Mouse (Mus musculus): ENCODE data around the gene Hoxb4. TPM values are rescaled to one million over a fixed set of nuclear protein-coding genes. Genes with fewer than 3 reads are reported as not detected.

Gene Hoxb4
- total RNA-seq, 2 experiments from 2014 or later = 2.3 to 2.6 TPM

DNA sequence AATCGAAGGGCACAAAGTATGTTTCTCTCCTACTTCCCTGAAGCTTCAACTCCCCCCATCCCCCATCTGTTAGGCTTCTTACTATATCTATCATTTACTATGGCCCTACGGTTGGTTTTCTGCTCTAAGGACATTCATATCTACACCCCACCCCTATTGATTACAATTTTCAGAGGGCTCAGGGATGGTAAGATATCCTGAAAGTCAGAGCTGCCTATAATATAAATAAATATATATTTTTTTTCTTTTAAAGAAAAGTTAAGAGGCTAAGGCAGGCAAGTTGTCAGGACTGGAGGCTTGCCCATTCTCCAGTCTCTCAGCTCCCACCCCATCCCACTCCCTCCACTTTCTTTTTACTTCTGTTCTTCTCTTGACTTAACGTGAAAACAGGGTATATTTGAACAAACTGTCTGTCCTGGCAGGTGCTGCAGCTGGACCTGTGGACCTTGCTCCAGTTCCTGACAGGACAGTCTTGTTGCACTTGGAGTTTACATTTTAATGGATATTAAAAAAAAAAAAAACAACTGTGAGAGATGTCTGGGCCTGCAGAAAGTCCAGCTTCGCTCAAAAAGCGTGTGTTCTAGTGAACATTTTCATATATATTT is 29.0 kb downstream of the Hoxb4 start:
- no peak for ATAC-seq (replicated peaks; ENCODE audit: poor library complexity, severe bottlenecking)

DNA sequence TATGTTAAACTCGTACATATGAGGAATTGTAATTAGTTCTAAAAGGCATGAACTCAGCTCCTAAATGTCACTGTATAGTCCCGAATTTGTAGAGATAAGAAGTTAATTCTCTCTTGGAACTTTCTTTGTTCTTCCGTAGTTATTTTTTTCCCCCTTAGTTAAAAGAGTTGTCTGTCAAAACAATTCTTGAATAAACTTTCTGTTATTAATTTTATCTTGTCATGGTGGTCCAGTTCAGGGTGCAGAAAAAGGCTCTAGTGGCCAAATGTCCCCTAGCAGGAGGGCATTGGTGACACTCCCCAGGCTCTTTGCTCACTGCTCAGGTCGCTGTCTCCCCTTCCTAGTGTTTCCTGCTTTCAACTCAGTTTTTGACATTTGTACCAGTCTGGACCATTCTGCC is 29.6 kb downstream of the Hoxb4 start:
- ATAC-seq (replicated peaks; ENCODE audit: poor library complexity, severe bottlenecking) = no peak

GRCm38 (mm10) chr11:96348141-96348928 is 30.3 kb downstream of the Hoxb4 start:
- no peak for ATAC-seq (replicated peaks; ENCODE audit: poor library complexity, severe bottlenecking)

DNA sequence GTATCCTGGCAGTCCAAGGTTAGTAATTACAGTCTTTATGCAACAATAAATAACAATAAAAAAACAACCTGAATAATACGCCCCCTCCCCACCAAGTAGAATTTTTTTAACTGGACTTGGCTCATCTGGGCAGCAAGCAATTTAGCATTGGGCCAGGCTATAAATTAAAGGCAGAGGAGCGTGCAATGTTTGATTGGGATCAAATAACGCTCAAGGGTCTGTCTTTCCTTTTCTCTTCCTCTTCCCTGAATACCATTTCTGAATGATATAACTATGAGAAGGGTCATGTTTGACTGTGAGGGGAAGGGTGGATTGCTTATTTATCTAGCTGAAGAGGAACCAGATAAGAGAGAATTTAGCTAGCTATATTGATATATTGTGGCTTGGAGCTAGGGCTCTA is 30.9 kb downstream of the Hoxb4 start:
- ATAC-seq (replicated peaks; ENCODE audit: poor library complexity, severe bottlenecking) = no peak

GRCm38 (mm10) chr11:96349491-96350340 is 31.6 kb downstream of the Hoxb4 start:
- no peak for ATAC-seq (replicated peaks; ENCODE audit: poor library complexity, severe bottlenecking)

- no peak for ATAC-seq (replicated peaks; ENCODE audit: poor library complexity, severe bottlenecking)
These were observed 32.2 kb downstream of the Hoxb4 start, which contains the start of gene Hoxb2 for GRCm38 (mm10) chr11:96350341-96350624. Hoxb2 (plus strand) TSS chr11:96350525.

DNA sequence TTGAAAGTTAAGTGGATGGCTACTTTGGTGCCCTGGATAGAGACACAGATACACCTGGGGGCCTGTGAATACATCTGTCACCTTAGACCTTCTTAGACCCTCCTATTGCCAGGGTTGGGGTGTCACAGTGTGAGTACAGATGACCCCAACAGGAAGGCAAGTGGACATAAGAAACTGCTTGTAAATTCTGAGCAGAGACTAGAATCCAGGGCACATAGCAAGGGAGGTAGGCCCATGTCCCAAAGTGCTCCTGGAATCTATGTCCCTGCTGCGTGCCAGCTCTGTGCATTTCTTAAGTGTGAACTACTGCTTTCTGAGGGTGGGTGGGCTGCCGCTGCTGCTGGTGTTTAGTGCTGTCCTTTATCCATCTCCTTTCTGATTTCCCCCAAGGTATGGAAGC is 32.7 kb downstream of the Hoxb4 start:
- ATAC-seq (replicated peaks; ENCODE audit: poor library complexity, severe bottlenecking) = no peak

GRCm38 (mm10) chr11:96351312-96351711 is 33.2 kb downstream of the Hoxb4 start:
- ATAC-seq (replicated peaks; ENCODE audit: poor library complexity, severe bottlenecking) = no peak

DNA sequence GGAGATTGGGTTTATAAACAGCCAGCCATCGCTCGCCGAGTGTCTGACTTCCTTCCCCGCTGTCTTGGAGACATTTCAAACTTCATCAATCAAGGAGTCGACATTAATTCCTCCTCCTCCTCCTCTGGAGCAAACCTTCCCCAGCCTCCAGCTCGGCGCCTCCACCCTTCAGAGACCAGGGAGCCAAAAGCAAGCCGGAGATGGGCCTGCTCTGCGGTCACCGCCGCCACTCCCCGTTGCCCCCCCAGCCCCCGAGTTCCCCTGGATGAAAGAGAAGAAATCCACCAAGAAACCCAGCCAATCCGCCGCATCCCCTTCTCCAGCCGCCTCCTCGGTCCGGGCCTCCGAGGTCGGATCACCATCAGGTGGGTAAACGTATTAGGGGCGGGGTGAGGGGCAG is 33.8 kb downstream of the Hoxb4 start:
- no peak for ATAC-seq (replicated peaks; ENCODE audit: poor library complexity, severe bottlenecking)

- ATAC-seq (replicated peaks; ENCODE audit: poor library complexity, severe bottlenecking) = peak; percentile 48
These were observed 34.8 kb downstream of the Hoxb4 start for GRCm38 (mm10) chr11:96352691-96353521.

DNA sequence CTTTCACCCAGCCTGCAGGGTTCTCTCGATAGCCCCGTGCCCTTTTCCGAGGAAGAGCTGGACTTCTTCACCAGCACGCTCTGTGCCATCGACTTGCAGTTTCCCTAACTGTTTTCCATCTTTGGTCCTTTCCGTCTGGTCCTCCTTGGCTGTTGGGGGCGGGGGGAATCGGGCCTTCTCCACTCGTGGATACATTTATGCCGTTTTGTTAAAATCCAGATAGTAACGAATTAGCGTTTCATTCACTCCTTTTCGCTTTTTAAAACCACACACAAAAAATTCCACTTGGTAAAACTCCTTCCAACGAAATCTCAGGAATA is 35.4 kb downstream of the Hoxb4 start:
- no peak for ATAC-seq (replicated peaks; ENCODE audit: poor library complexity, severe bottlenecking)

- no peak for ATAC-seq (replicated peaks; ENCODE audit: poor library complexity, severe bottlenecking)
These were observed 35.9 kb downstream of the Hoxb4 start for GRCm38 (mm10) chr11:96353939-96354338.

DNA sequence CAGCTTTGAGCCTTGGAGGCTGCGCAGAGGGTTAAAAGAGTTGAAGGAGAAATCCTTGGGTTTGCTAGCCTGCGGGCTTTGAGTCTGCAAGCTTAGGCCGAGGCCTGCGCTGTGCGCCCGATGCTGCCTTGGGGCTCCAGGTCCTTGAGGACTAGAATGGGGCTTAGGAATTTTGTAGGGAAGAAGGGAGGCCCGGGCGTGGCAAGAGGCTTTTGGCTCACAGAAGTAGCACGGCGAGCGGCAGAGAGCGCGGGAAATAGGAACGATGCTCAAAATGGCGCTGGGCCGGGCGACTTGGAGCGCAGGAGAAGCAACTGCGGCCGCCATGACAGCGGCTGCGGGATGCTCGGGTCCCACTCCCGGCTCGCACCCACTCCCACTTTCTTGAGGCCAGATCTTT is 36.3 kb downstream of the Hoxb4 start:
- ATAC-seq (replicated peaks; ENCODE audit: poor library complexity, severe bottlenecking) = no peak

DNA sequence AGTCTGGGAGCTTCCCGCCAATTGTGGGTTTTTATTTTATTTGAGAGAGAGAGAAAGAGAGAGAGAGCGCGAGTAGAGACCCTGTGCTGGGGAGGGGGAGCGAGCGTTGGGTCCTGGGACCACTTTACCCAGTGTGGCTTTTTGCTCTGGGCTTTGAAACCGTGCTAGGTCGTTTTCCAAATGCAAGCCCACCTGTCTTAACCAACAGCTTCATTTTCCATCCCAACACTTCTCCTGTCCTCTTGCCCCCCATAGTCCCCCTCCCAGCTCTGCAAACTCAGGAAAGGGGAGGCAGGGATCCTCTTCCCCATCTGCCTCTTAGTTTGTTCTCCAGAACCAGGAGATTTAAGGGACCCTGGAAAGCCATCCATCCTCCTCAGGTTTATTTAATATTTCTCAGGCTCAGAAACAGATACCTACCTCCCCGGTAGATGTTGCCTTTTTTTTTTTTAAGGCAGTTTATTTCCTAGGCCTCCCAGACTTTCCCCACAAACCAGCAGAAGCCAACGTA is 36.8 kb downstream of the Hoxb4 start:
- ATAC-seq (replicated peaks; ENCODE audit: poor library complexity, severe bottlenecking) = no peak

GRCm38 (mm10) chr11:96363807-96364206 is 45.7 kb downstream of the Hoxb4 start:
- ATAC-seq (replicated peaks; ENCODE audit: poor library complexity, severe bottlenecking) = no peak

- ATAC-seq (replicated peaks; ENCODE audit: poor library complexity, severe bottlenecking) = no peak
These were observed 47.5 kb downstream of the Hoxb4 start, which contains the start of gene Hoxb1 for GRCm38 (mm10) chr11:96365441-96366091. Hoxb1 (plus strand) TSS chr11:96365752.

- peak; percentile 87 for ATAC-seq (replicated peaks; ENCODE audit: poor library complexity, severe bottlenecking)
These were observed 48.3 kb downstream of the Hoxb4 start for GRCm38 (mm10) chr11:96366092-96367041.

GRCm38 (mm10) chr11:96367141-96367540 is 49.1 kb downstream of the Hoxb4 start:
- no peak for ATAC-seq (replicated peaks; ENCODE audit: poor library complexity, severe bottlenecking)

- no peak for ATAC-seq (replicated peaks; ENCODE audit: poor library complexity, severe bottlenecking)
These were observed 50.6 kb downstream of the Hoxb4 start for GRCm38 (mm10) chr11:96368686-96369085.
